Mouse (Mus musculus): ENCODE data around the gene Kcnd3.
A peak's percentile ranks its signal among the peaks of the same experiment; 100 is the strongest.
"Not testable (repeated sequence)": the region's sequence is repeated elsewhere in the genome, so short reads cannot be mapped to it uniquely, and the experiment has no call there.

Gene Kcnd3

GRCm38 (mm10) chr3:105666996-105667523 is 214.9 kb downstream of the Kcnd3 start:
- DNase-seq = no peak

- no peak for DNase-seq
Observed at GRCm38 (mm10) chr3:105668161-105668560, 216.0 kb downstream of the Kcnd3 start.

- DNase-seq = no peak
Observed at GRCm38 (mm10) chr3:105669776-105670175, 217.6 kb downstream of the Kcnd3 start.

GRCm38 (mm10) chr3:105670801-105671200 is 218.7 kb downstream of the Kcnd3 start:
- no peak for DNase-seq

GRCm38 (mm10) chr3:105674595-105675218 is 222.6 kb downstream of the Kcnd3 start:
- peak; percentile 39 for DNase-seq

- no peak for DNase-seq
Observed at GRCm38 (mm10) chr3:105675932-105676331, 223.8 kb downstream of the Kcnd3 start.

- DNase-seq = no peak
Observed at GRCm38 (mm10) chr3:105680346-105680745, 228.2 kb downstream of the Kcnd3 start.

- DNase-seq = no peak
Observed at GRCm38 (mm10) chr3:105686394-105687323, 234.5 kb downstream of the Kcnd3 start.

GRCm38 (mm10) chr3:105687324-105688060 is 235.4 kb downstream of the Kcnd3 start, which contains the start of gene Ddx20:
TSS of gene Ddx20 (minus strand) at chr3:105687574.
- peak; percentile 93 for DNase-seq

GRCm38 (mm10) chr3:105688536-105688935 is 236.4 kb downstream of the Kcnd3 start:
- no peak for DNase-seq

- DNase-seq = peak; percentile 53
Observed at GRCm38 (mm10) chr3:105693327-105694080, 241.4 kb downstream of the Kcnd3 start.

GRCm38 (mm10) chr3:105695476-105696386 is 243.6 kb downstream of the Kcnd3 start:
- DNase-seq = peak; percentile 25

- no peak for DNase-seq
Observed at GRCm38 (mm10) chr3:105696387-105697147, 244.4 kb downstream of the Kcnd3 start.

GRCm38 (mm10) chr3:105697148-105697441 is 245.0 kb downstream of the Kcnd3 start:
- no peak for DNase-seq

- no peak for DNase-seq
Observed at GRCm38 (mm10) chr3:105698311-105698710, 246.2 kb downstream of the Kcnd3 start.

GRCm38 (mm10) chr3:105699241-105699933 is 247.3 kb downstream of the Kcnd3 start:
- DNase-seq = no peak

GRCm38 (mm10) chr3:105700786-105701185 is 248.7 kb downstream of the Kcnd3 start:
- not testable (repeated sequence) for DNase-seq

GRCm38 (mm10) chr3:105701399-105701798 is 249.3 kb downstream of the Kcnd3 start:
- no peak for DNase-seq

GRCm38 (mm10) chr3:105703571-105703970 is 251.4 kb downstream of the Kcnd3 start:
- no peak for DNase-seq
